Mouse (Mus musculus): ENCODE data around the gene Sf1.

- TF ChIP-seq CTCF (IDR thresholded peaks at IDR 0.05; ENCODE audit: low read depth, low read length), result no peak
- TF ChIP-seq POLR2A (IDR thresholded peaks at IDR 0.05; ENCODE audit: borderline replicate concordance, low read depth, low read length), result no peak
Observed at GRCm38 (mm10) chr19:6416124-6416770, 52.8 kb downstream of the Sf1 start.

Measured in bone marrow macrophage, adult 2 months (primary cell).